Comparison of ENCODE assay signal across 8 mouse cellular contexts in genomic region chr11:100413541-100413940, GRCm38 (mm10). TPM values are rescaled to one million over a fixed set of nuclear protein-coding genes. Genes with fewer than 3 reads are reported as not detected.
DNase-seq lines count a peak whose midpoint lies in the region; ATAC-seq and TF ChIP-seq lines count a peak whose summit lies in the region.

No protein-coding gene starts in this region.

- no peaks in the 10 kb centered on the region for H3K9me3 ChIP-seq in heart, embryonic 12.5 days (replicated peaks)
- H3K9me3 ChIP-seq in ES-E14 (ENCODE audit: control insufficient read depth, insufficient read depth, low read depth, low read length) = no peaks in the 10 kb centered on the region
- H3K9me3 ChIP-seq in heart, postnatal 0 days (replicated peaks; ENCODE audit: control insufficient read depth, low read length) = no peaks in the 10 kb centered on the region
- no peaks in the 10 kb centered on the region for H3K9me3 ChIP-seq in midbrain, embryonic 10.5 days (replicated peaks)

- H3K27ac ChIP-seq in heart, embryonic 12.5 days (ENCODE audit: poor library complexity, severe bottlenecking) = peak overlapping the region; percentile 94; the same call in 1 of the 2 replicates
- H3K27ac ChIP-seq in ES-E14 (ENCODE audit: insufficient read depth, low read depth, low read length, poor library complexity, severe bottlenecking) = no peak overlapping the region
- H3K27ac ChIP-seq in heart, postnatal 0 days (ENCODE audit: low read depth) = peak overlapping the region; percentile 94; the same call in 1 of the 2 replicates
- H3K27ac ChIP-seq in midbrain, embryonic 10.5 days (replicated peaks) = peak overlapping the region; percentile 90; the same call in 1 of the 2 replicates

- no peak for TF ChIP-seq CTCF in heart, postnatal 0 days (IDR thresholded peaks at IDR 0.05; ENCODE audit: low read depth)

- peak overlapping the region; percentile 90 for H3K9ac ChIP-seq in heart, embryonic 12.5 days
- peak overlapping the region; percentile 71; the same call in 1 of the 2 replicates for H3K9ac ChIP-seq in ES-E14 (ENCODE audit: insufficient read depth, low read depth, low read length, poor library complexity, severe bottlenecking)
- peak overlapping the region; percentile 67 for H3K9ac ChIP-seq in heart, postnatal 0 days (replicated peaks; ENCODE audit: low read depth, low read length)

- no peak for DNase-seq in heart, adult 8-10 months (ENCODE audit: low spot score)
- DNase-seq in ES-E14 (ENCODE audit: low read depth, low spot score) = no peak
- no peak for DNase-seq in heart, postnatal 0 days (ENCODE audit: low spot score)
- no peak for DNase-seq in midbrain, embryonic 10.5 days (ENCODE audit: low spot score)
- DNase-seq in layer of hippocampus, adult 8-10 months (ENCODE audit: low spot score in 2 of 2) = no peak
- DNase-seq in adrenal gland, adult 2 months = no peak

- H3K36me3 ChIP-seq in heart, embryonic 12.5 days = peaks cover 32% of the 10 kb centered on the region
- H3K36me3 ChIP-seq in ES-E14 (ENCODE audit: control insufficient read depth, insufficient read depth, low read length, poor library complexity, severe bottlenecking) = peaks cover 2% of the 10 kb centered on the region; the same call in 1 of the 2 replicates
- H3K36me3 ChIP-seq in heart, postnatal 0 days (replicated peaks; ENCODE audit: control insufficient read depth, insufficient read depth, low read length) = peaks cover 15% of the 10 kb centered on the region; the same call in 1 of the 2 replicates
- H3K36me3 ChIP-seq in midbrain, embryonic 10.5 days = peaks cover 8% of the 10 kb centered on the region

- peaks cover 42% of the 10 kb centered on the region for H3K4me1 ChIP-seq in heart, embryonic 12.5 days (replicated peaks)
- peaks cover 2 to 26% of the 10 kb centered on the region in 2 experiments; a peak in 3 of 4 replicates for H3K4me1 ChIP-seq in ES-E14 (ENCODE audit: control insufficient read depth in 2 of 2, insufficient read depth in 2 of 2, low read length in 2 of 2, poor library complexity in 1 of 2)
- H3K4me1 ChIP-seq in heart, postnatal 0 days (ENCODE audit: control insufficient read depth, insufficient read depth) = peaks cover 25% of the 10 kb centered on the region
- H3K4me1 ChIP-seq in midbrain, embryonic 10.5 days = peaks cover 47% of the 10 kb centered on the region

- ATAC-seq in heart, embryonic 12.5 days (ENCODE audit: insufficient number of reproducible peaks, low FRiP score) = no peak
- no peak for ATAC-seq in heart, postnatal 0 days (ENCODE audit: insufficient read depth, low read depth)
- no peak for ATAC-seq in erythroid progenitor cell, adult 5-6 weeks (replicated peaks; ENCODE audit: low FRiP score, poor library complexity, severe bottlenecking)

- no peak for TF ChIP-seq EP300 in heart, postnatal 0 days (IDR thresholded peaks at IDR 0.05; ENCODE audit: low read depth)

- in situ Hi-C loops in ES-E14 (cut with MboI; ENCODE audit: low sequenced_read_pairs in 2 of 2, unreplicated experiment in 2 of 2) = no loop called here

- peak overlapping the region; percentile 76 for H3K4me3 ChIP-seq in heart, embryonic 12.5 days
- peak overlapping the region; percentile 69 to 73 for H3K4me3 ChIP-seq in ES-E14 (ENCODE audit: insufficient read depth in 1 of 2, low read depth in 1 of 2, low read length in 2 of 2, poor library complexity in 1 of 2, severe bottlenecking in 1 of 2)
- peak overlapping the region; percentile 72 for H3K4me3 ChIP-seq in heart, postnatal 0 days (ENCODE audit: low read depth, low read length)
- H3K4me3 ChIP-seq in midbrain, embryonic 10.5 days = peak overlapping the region; percentile 77

- H3K4me2 ChIP-seq in heart, embryonic 12.5 days = peak overlapping the region; percentile 82
- H3K4me2 ChIP-seq in heart, postnatal 0 days (ENCODE audit: low read depth, low read length) = peak overlapping the region; percentile 79

- WGBS in heart, embryonic 12.5 days = 57% methylated on average over 11 of the region's 11 CpGs
- 55% methylated on average over 11 of the region's 11 CpGs for WGBS in heart, postnatal 0 days
- 77% methylated on average over 11 of the region's 11 CpGs for WGBS in midbrain, embryonic 10.5 days

- no peaks in the 10 kb centered on the region for H3K27me3 ChIP-seq in heart, embryonic 12.5 days (replicated peaks)
- no peaks in the 10 kb centered on the region for H3K27me3 ChIP-seq in heart, postnatal 0 days (ENCODE audit: control insufficient read depth, insufficient read depth, low read length)
- peaks cover 48% of the 10 kb centered on the region for H3K27me3 ChIP-seq in midbrain, embryonic 10.5 days (ENCODE audit: low read depth, poor library complexity, severe bottlenecking)

RNA-seq across cellular contexts. Expression of gene P3h4, which starts 1.1 kb away (rescaled TPM):
- 69.7 and 78.3 TPM in 2 replicates for polyA plus RNA-seq in heart, embryonic 12.5 days (2016; fragmentation: Nextera tagmentation; extraction: Ambion mirVana)
- 10 to 100 TPM; 13.7 to 19.4 (median 16.4) TPM for total RNA-seq in heart, adult 8-10 months (2022)
- total RNA-seq in ES-E14 (2012; rRNA removed) = 39.0 and 44.3 TPM in 2 replicates
- 58.0 and 66.1 TPM in 2 replicates for total RNA-seq in heart, postnatal 0 days (2014; rRNA removed; ENCODE audit: low replicate concordance)
- 39.3 and 42.9 TPM in 2 replicates for polyA plus RNA-seq in heart, postnatal 0 days (2015; fragmentation: Nextera tagmentation; extraction: Ambion mirVana)
- 23.4 and 26.8 TPM in 2 replicates for polyA plus RNA-seq in midbrain, embryonic 10.5 days (2016; fragmentation: Nextera tagmentation; extraction: Ambion mirVana)
- total RNA-seq in erythroid progenitor cell, adult 5-6 weeks (2015; ENCODE audit: low replicate concordance) = not detected in 2 replicates
- not detected in 2 replicates for total RNA-seq in erythroid progenitor cell, adult 5-6 weeks (2017; ENCODE audit: low replicate concordance)
- total RNA-seq in layer of hippocampus, adult 8-10 months (2022) = 10 to 100 TPM in 2 of 4 experiments, 1 to 10 TPM in 2; 9.3 to 12.4 (median 10.6) TPM
- total RNA-seq in adrenal gland, adult 2 months (2021) = 10 to 100 TPM; 20.3 to 40.8 TPM
- 76.3 and 107 TPM in 2 replicates for polyA plus RNA-seq in adrenal gland, adult 2 months (2012; rRNA removed)

RNA-seq across cellular contexts. Expression of gene Fkbp10, which starts 2.0 kb away (rescaled TPM):
- 114 and 124 TPM in 2 replicates for polyA plus RNA-seq in heart, embryonic 12.5 days (2016; fragmentation: Nextera tagmentation; extraction: Ambion mirVana)
- total RNA-seq in heart, adult 8-10 months (2022) = 10 to 100 TPM in 1 of 4 experiments, 1 to 10 TPM in 3; 9.0 to 11.1 (median 9.0) TPM
- total RNA-seq in ES-E14 (2012; rRNA removed) = 73.3 and 102 TPM in 2 replicates
- total RNA-seq in heart, postnatal 0 days (2014; rRNA removed; ENCODE audit: low replicate concordance) = 106 and 114 TPM in 2 replicates
- 93.0 and 95.9 TPM in 2 replicates for polyA plus RNA-seq in heart, postnatal 0 days (2015; fragmentation: Nextera tagmentation; extraction: Ambion mirVana)
- polyA plus RNA-seq in midbrain, embryonic 10.5 days (2016; fragmentation: Nextera tagmentation; extraction: Ambion mirVana) = 44.6 and 49.7 TPM in 2 replicates
- not detected in 2 replicates for total RNA-seq in erythroid progenitor cell, adult 5-6 weeks (2015; ENCODE audit: low replicate concordance)
- total RNA-seq in erythroid progenitor cell, adult 5-6 weeks (2017; ENCODE audit: low replicate concordance) = not detected in 2 replicates
- total RNA-seq in layer of hippocampus, adult 8-10 months (2022) = 1 to 10 TPM; 5.3 to 9.2 (median 7.1) TPM
- total RNA-seq in adrenal gland, adult 2 months (2021) = 10 to 100 TPM; 12.5 to 25.8 TPM
- polyA plus RNA-seq in adrenal gland, adult 2 months (2012; rRNA removed) = 42.1 and 57.5 TPM in 2 replicates

RNA-seq across cellular contexts. Expression of gene Jup, which starts 16.0 kb away (rescaled TPM):
- 107 and 109 TPM in 2 replicates for polyA plus RNA-seq in heart, embryonic 12.5 days (2016; fragmentation: Nextera tagmentation; extraction: Ambion mirVana)
- 100 to 1,000 TPM; 224 to 279 (median 261) TPM for total RNA-seq in heart, adult 8-10 months (2022)
- 97.6 and 101 TPM in 2 replicates for total RNA-seq in ES-E14 (2012; rRNA removed)
- total RNA-seq in heart, postnatal 0 days (2014; rRNA removed; ENCODE audit: low replicate concordance) = 319 and 341 TPM in 2 replicates
- 135 and 142 TPM in 2 replicates for polyA plus RNA-seq in heart, postnatal 0 days (2015; fragmentation: Nextera tagmentation; extraction: Ambion mirVana)
- 32.4 and 41.8 TPM in 2 replicates for polyA plus RNA-seq in midbrain, embryonic 10.5 days (2016; fragmentation: Nextera tagmentation; extraction: Ambion mirVana)
- 7.2 and 10.1 TPM in 2 replicates for total RNA-seq in erythroid progenitor cell, adult 5-6 weeks (2015; ENCODE audit: low replicate concordance)
- 1.9 and 5.5 TPM in 2 replicates for total RNA-seq in erythroid progenitor cell, adult 5-6 weeks (2017; ENCODE audit: low replicate concordance)
- total RNA-seq in layer of hippocampus, adult 8-10 months (2022) = 10 to 100 TPM; 37.5 to 40.7 (median 39.8) TPM
- 10 to 100 TPM; 67.0 to 94.3 TPM for total RNA-seq in adrenal gland, adult 2 months (2021)
- 275 and 284 TPM in 2 replicates for polyA plus RNA-seq in adrenal gland, adult 2 months (2012; rRNA removed)

RNA-seq across cellular contexts. Expression of gene Nt5c3b, which starts 28.1 kb away (rescaled TPM):
- 101 and 104 TPM in 2 replicates for polyA plus RNA-seq in heart, embryonic 12.5 days (2016; fragmentation: Nextera tagmentation; extraction: Ambion mirVana)
- total RNA-seq in heart, adult 8-10 months (2022) = 10 to 100 TPM; 18.8 to 28.0 (median 25.2) TPM
- 27.1 and 27.4 TPM in 2 replicates for total RNA-seq in ES-E14 (2012; rRNA removed)
- total RNA-seq in heart, postnatal 0 days (2014; rRNA removed; ENCODE audit: low replicate concordance) = 54.4 and 68.3 TPM in 2 replicates
- 84.7 and 85.0 TPM in 2 replicates for polyA plus RNA-seq in heart, postnatal 0 days (2015; fragmentation: Nextera tagmentation; extraction: Ambion mirVana)
- 115 and 120 TPM in 2 replicates for polyA plus RNA-seq in midbrain, embryonic 10.5 days (2016; fragmentation: Nextera tagmentation; extraction: Ambion mirVana)
- 2.5 TPM in 2 replicates for total RNA-seq in erythroid progenitor cell, adult 5-6 weeks (2015; ENCODE audit: low replicate concordance)
- total RNA-seq in erythroid progenitor cell, adult 5-6 weeks (2017; ENCODE audit: low replicate concordance) = 0.26 TPM in 1 of 2 replicates, not detected in the other
- total RNA-seq in layer of hippocampus, adult 8-10 months (2022) = 10 to 100 TPM; 46.8 to 59.5 (median 50.4) TPM
- total RNA-seq in adrenal gland, adult 2 months (2021) = 10 to 100 TPM; 54.3 to 58.7 TPM
- polyA plus RNA-seq in adrenal gland, adult 2 months (2012; rRNA removed) = 43.0 and 46.0 TPM in 2 replicates

RNA-seq across cellular contexts. Expression of gene Klhl10, which starts 28.2 kb away (rescaled TPM):
- polyA plus RNA-seq in heart, embryonic 12.5 days (2016; fragmentation: Nextera tagmentation; extraction: Ambion mirVana) = 0.65 and 0.76 TPM in 2 replicates
- total RNA-seq in heart, adult 8-10 months (2022) = under 1 TPM; 0.59 to 0.90 (median 0.77) TPM
- 1.7 and 2.9 TPM in 2 replicates for total RNA-seq in ES-E14 (2012; rRNA removed)
- total RNA-seq in heart, postnatal 0 days (2014; rRNA removed; ENCODE audit: low replicate concordance) = not detected in 2 replicates
- 0.34 and 0.47 TPM in 2 replicates for polyA plus RNA-seq in heart, postnatal 0 days (2015; fragmentation: Nextera tagmentation; extraction: Ambion mirVana)
- polyA plus RNA-seq in midbrain, embryonic 10.5 days (2016; fragmentation: Nextera tagmentation; extraction: Ambion mirVana) = 0.62 and 0.73 TPM in 2 replicates
- not detected in 2 replicates for total RNA-seq in erythroid progenitor cell, adult 5-6 weeks (2015; ENCODE audit: low replicate concordance)
- not detected in 2 replicates for total RNA-seq in erythroid progenitor cell, adult 5-6 weeks (2017; ENCODE audit: low replicate concordance)
- total RNA-seq in layer of hippocampus, adult 8-10 months (2022) = 1 to 10 TPM in 3 of 4 experiments, under 1 TPM in 1; 0.92 to 2.2 (median 1.4) TPM
- total RNA-seq in adrenal gland, adult 2 months (2021) = under 1 TPM; 0.69 to 0.84 TPM
- 0.17 and 0.38 TPM in 2 replicates for polyA plus RNA-seq in adrenal gland, adult 2 months (2012; rRNA removed)

Comparison
In these comparisons a context has a peak if more than half of its experiments do, and no peak if none do; other contexts are left out.
1. RNA of gene P3h4, which starts 1.1 kb away (total RNA-seq): 58.0 to 66.1 TPM in heart, postnatal 0 days, 20.3 to 40.8 TPM in adrenal gland, adult 2 months, 39.0 to 44.3 TPM in ES-E14, 13.7 to 19.4 TPM in heart, adult 8-10 months and 9.3 to 12.4 TPM in layer of hippocampus, adult 8-10 months; not detected in erythroid progenitor cell, adult 5-6 weeks; every median in the first group is over 10 times any median in the second.
2. RNA of gene Fkbp10, which starts 2.0 kb away (total RNA-seq): 106 to 114 TPM in heart, postnatal 0 days, 73.3 to 102 TPM in ES-E14, 12.5 to 25.8 TPM in adrenal gland, adult 2 months, 9.0 to 11.1 TPM in heart, adult 8-10 months and 5.3 to 9.2 TPM in layer of hippocampus, adult 8-10 months; not detected in erythroid progenitor cell, adult 5-6 weeks; every median in the first group is over 4 times any median in the second.
3. Peak in every context shown above with its lines, with median percentiles within 50 percentile points of each other: H3K4me3 ChIP-seq and H3K9ac ChIP-seq.